Mouse (Mus musculus) neural tube, embryonic 12.5 days (tissue): ENCODE results near the gene Gm20388. TPM values are rescaled to one million over a fixed set of nuclear protein-coding genes. Genes with fewer than 3 reads are reported as not detected.

Experiments
- ATAC-seq: fragments of 200-750 bp; cut with Nextera tagmentation; 2 replicates; pipeline ENCODE4 v1.8.0; 2017; ENCODE audit warnings: low read depth, mild to moderate bottlenecking, moderate TSS enrichment, moderate library complexity; ENCODE audit not compliant: low FRiP score
- H3K27ac ChIP-seq: fragments of 300-500 bp; sonication (generic); 2 replicates; pipeline ENCODE4 v1.5.1; 2016
- H3K27me3 ChIP-seq: fragments of 300-500 bp; sonication (generic); replicated peaks from 2 replicates; pipeline ENCODE4 v1.6.1; 2016; ENCODE audit warnings: mild to moderate bottlenecking
- H3K36me3 ChIP-seq: fragments of 300-500 bp; sonication (generic); 2 replicates; pipeline ENCODE4 v1.6.1; 2016; ENCODE audit warnings: mild to moderate bottlenecking
- H3K4me1 ChIP-seq: fragments of 300-500 bp; sonication (generic); 2 replicates; pipeline ENCODE4 v1.6.1; 2016
- H3K4me2 ChIP-seq: fragments of 300-500 bp; sonication (generic); replicated peaks from 2 replicates; pipeline ENCODE4 v1.6.1; 2016; ENCODE audit warnings: mild to moderate bottlenecking
- H3K4me3 ChIP-seq: fragments of 300-500 bp; sonication (generic); 2 replicates; pipeline ENCODE4 v1.5.1; 2016
- H3K9ac ChIP-seq: fragments of 300-500 bp; sonication (generic); 2 replicates; pipeline ENCODE4 v1.6.1; 2016; ENCODE audit warnings: mild to moderate bottlenecking
- H3K9me3 ChIP-seq: fragments of 300-500 bp; sonication (generic); 2 replicates; pipeline ENCODE4 v1.6.1; 2016; ENCODE audit warnings: mild to moderate bottlenecking
- WGBS: fragments of 180-500 bp; shearing (Covaris S2); methylation state at CpG from one replicate; pipeline ENCODE4 v1.1.7; 2016; 5-methylcytosine and 5-hydroxymethylcytosine counted together
- polyA plus RNA-seq: library from polyadenylated mRNA; unstranded; fragments of >200 nt; fragmentation: Nextera tagmentation; extraction: Ambion mirVana; gene quantifications from 2 replicates; pipeline ENCODE4 v1.2.1, GENCODE M21; 2016

The Gm20388 gene
- polyA plus RNA-seq, 1 experiment from 2014 or later, result not detected

DNA sequence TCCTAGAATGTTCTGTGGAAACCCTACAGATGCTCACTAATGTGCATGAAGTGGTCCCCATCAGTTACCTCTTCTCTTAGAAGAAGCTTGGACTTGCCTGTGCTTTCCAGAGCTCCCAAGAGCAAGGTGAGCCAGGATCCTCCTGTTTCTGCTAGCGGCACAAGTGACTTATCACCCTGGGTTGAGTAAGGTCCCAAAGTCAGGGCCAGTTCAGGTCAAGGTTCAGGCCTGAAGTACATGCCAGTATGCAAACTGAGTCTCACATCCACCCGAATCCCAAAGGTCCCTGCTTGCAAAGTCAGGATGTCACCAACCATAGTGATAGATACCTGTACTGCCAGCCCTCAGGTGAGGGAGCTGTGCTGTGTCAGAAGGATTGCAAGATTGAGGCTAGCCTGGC lies 1959.5 kb downstream of the Gm20388 start:
- no peaks in the 10 kb centered on the region for H3K36me3 ChIP-seq
- no peaks in the 10 kb centered on the region for H3K9me3 ChIP-seq
- H3K27ac ChIP-seq, result no peak overlapping the region
- H3K27me3 ChIP-seq, result no peaks in the 10 kb centered on the region
- no peak overlapping the region for H3K4me2 ChIP-seq
- ATAC-seq, result no peak
- WGBS, result 91% methylated on average over 2 of the region's 2 CpGs
- peaks cover 15% of the 10 kb centered on the region for H3K4me1 ChIP-seq
- H3K4me3 ChIP-seq, result no peak overlapping the region
- no peak overlapping the region for H3K9ac ChIP-seq

DNA sequence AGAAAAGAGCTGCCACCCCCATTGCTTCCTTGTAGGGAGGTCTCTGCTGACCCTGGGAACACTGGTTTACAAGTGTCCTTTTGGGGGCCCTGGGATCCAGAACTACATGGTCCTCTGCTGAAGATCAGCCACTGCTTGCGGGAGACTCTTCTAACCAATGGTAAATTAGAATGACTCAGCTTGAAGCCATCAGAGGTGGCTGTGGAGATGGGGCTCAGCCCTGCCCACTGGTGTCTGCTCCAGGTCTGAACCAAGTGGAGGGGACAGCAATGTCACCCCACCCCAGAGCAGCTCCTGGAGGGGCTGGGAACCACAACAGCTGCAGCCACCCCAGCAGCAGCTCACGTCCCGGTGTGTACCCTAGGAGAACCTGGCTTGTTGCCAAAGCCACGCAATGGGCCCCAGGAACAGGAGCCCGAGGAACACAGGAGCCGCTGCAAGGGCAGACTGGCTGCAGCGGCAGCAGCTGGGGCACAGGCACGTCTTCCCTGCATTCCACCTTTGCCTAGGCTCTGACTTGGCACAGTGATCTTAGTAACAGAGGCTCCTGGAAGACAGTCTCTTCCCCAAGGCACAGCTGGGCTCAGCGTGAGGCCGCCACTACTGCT lies 1961.3 kb downstream of the Gm20388 start:
- no peak overlapping the region for H3K4me3 ChIP-seq
- ATAC-seq, result no peak
- no peaks in the 10 kb centered on the region for H3K36me3 ChIP-seq
- H3K9me3 ChIP-seq, result no peaks in the 10 kb centered on the region
- peaks cover 15% of the 10 kb centered on the region for H3K4me1 ChIP-seq
- H3K9ac ChIP-seq, result no peak overlapping the region
- no peaks in the 10 kb centered on the region for H3K27me3 ChIP-seq
- 34% methylated on average over 10 of the region's 10 CpGs for WGBS
- peak overlapping the region; percentile 28; the same call in 1 of the 2 replicates for H3K4me2 ChIP-seq
- no peak overlapping the region for H3K27ac ChIP-seq

- Histone ChIP-seq H3K9ac (no peak overlapping the region), H3K27me3 (no peaks in the 10 kb centered on the region), H3K9me3 (no peaks in the 10 kb centered on the region), H3K4me2 (no peak overlapping the region), H3K36me3 (no peaks in the 10 kb centered on the region), H3K4me1 (peaks cover 15% of the 10 kb centered on the region), H3K27ac (no peak overlapping the region), H3K4me3 (no peak overlapping the region)
- 65% methylated on average over 9 of the region's 9 CpGs for WGBS
- ATAC-seq, result no peak
These were observed 1963.4 kb downstream of the Gm20388 start for GRCm38 (mm10) chr8:121874031-121874430.

DNA sequence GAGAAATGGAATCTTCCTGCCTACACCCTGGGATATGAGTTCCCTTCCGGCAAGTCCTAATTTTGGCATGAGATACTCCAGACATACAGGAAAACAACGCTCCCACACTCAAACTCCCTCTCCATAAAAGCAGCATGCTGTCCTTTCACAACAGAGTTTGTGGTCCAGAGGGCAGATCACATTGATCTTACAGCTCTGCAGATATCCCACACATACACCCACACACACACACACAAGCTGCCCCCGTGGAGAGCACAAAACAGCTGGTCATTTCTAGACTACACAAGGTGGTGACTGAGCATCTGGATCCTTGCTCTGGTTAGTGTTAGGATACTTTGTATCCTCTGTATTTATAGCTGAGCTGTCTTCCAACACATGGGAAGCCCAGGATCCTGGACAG lies 1964.4 kb downstream of the Gm20388 start:
- H3K4me2 ChIP-seq, result no peak overlapping the region
- no peak overlapping the region for H3K4me3 ChIP-seq
- 63% methylated on average over 3 of the region's 3 CpGs for WGBS
- no peaks in the 10 kb centered on the region for H3K9me3 ChIP-seq
- H3K27me3 ChIP-seq, result no peaks in the 10 kb centered on the region
- H3K27ac ChIP-seq, result no peak overlapping the region
- ATAC-seq, result no peak
- H3K36me3 ChIP-seq, result no peaks in the 10 kb centered on the region
- no peak overlapping the region for H3K9ac ChIP-seq
- H3K4me1 ChIP-seq, result peaks cover 15% of the 10 kb centered on the region

GRCm38 (mm10) chr8:121875517-121875916 lies 1964.9 kb downstream of the Gm20388 start:
- no peak overlapping the region for H3K9ac ChIP-seq
- 87% methylated on average over 9 of the region's 9 CpGs for WGBS
- no peaks in the 10 kb centered on the region for H3K36me3 ChIP-seq
- H3K27ac ChIP-seq, result no peak overlapping the region
- H3K4me3 ChIP-seq, result no peak overlapping the region
- no peaks in the 10 kb centered on the region for H3K9me3 ChIP-seq
- H3K27me3 ChIP-seq, result no peaks in the 10 kb centered on the region
- H3K4me2 ChIP-seq, result no peak overlapping the region
- H3K4me1 ChIP-seq, result peaks cover 15% of the 10 kb centered on the region
- ATAC-seq, result no peak

DNA sequence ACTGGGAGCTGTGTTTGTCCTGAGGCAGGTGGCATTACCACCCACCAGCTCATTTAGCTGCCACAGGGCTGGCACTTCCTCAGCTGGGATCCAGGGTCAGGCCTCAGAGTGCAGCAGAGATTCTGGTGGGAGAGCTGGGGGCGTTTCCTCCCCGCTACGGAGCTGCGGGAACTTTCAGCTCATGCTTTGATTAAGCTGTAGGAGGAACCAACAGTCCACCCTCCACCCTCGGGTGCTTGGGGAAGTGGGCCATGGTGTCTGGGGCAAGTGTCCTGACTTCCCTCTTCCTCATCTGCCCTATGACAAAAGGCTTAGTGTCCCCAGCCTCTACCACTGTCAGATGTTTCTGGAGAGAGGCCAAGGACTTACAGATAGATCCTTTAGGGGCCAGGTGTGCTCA lies 1966.6 kb downstream of the Gm20388 start:
- H3K27ac ChIP-seq, result no peak overlapping the region
- no peak overlapping the region for H3K9ac ChIP-seq
- 81% methylated on average over 5 of the region's 5 CpGs for WGBS
- peaks cover 9% of the 10 kb centered on the region for H3K4me1 ChIP-seq
- H3K4me3 ChIP-seq, result no peak overlapping the region
- no peaks in the 10 kb centered on the region for H3K27me3 ChIP-seq
- no peak overlapping the region for H3K4me2 ChIP-seq
- peaks cover 10% of the 10 kb centered on the region for H3K36me3 ChIP-seq
- no peak for ATAC-seq
- H3K9me3 ChIP-seq, result no peaks in the 10 kb centered on the region

DNA sequence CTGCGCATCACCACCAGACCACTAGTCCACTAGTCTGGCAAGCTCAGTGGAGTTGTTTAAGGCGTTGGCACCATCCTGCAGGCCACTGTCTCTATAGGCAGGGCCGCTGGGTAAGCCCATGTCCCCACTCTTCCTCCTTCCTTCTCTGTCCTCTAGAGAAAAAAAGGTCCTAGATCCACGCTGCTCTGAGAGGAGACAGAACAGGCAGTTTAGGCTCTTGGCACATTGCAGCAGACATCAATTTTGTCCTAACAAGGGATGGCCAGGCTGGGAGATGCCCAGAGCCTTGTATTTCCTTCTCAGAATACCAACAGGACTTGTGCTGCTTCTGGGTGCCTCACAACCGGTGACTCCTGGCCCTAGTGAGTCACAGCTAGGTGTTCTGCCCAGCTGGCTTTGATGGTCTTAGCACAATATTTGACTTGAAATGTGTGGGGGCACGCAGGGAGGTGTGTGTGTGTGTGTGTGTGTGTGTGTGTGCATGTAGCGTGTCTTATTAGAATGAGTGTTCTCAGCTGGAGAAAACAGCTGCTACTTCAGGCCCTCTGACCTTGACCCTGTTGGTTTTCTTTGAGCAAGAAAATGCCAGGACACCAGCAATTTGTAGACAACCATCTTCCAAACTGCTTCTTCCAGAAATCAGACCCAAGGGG lies 1967.3 kb downstream of the Gm20388 start:
- Histone ChIP-seq H3K9ac (no peak overlapping the region), H3K9me3 (no peaks in the 10 kb centered on the region), H3K4me2 (no peak overlapping the region), H3K27me3 (no peaks in the 10 kb centered on the region), H3K4me3 (no peak overlapping the region), H3K27ac (no peak overlapping the region), H3K36me3 (peaks cover 17% of the 10 kb centered on the region), H3K4me1 (peaks cover 5% of the 10 kb centered on the region; the same call in 1 of the 2 replicates)
- 87% methylated on average over 7 of the region's 7 CpGs for whole genome bisulfite sequencing
- ATAC-seq, result no peak

- no peaks in the 10 kb centered on the region for H3K9me3 ChIP-seq
- no peak overlapping the region for H3K4me3 ChIP-seq
- no peak overlapping the region for H3K4me2 ChIP-seq
- no peak overlapping the region for H3K27ac ChIP-seq
- H3K27me3 ChIP-seq, result no peaks in the 10 kb centered on the region
- ATAC-seq, result no peak
- peaks cover 35% of the 10 kb centered on the region for H3K36me3 ChIP-seq
- H3K4me1 ChIP-seq, result no peaks in the 10 kb centered on the region; the same call in 1 of the 2 replicates
- WGBS, result 85% methylated on average over 3 of the region's 3 CpGs
- H3K9ac ChIP-seq, result no peak overlapping the region
These were observed 1969.1 kb downstream of the Gm20388 start for GRCm38 (mm10) chr8:121879712-121880111.

- Histone ChIP-seq H3K36me3 (peaks cover 45% of the 10 kb centered on the region), H3K27me3 (no peaks in the 10 kb centered on the region), H3K9ac (no peak overlapping the region), H3K4me3 (no peak overlapping the region), H3K4me1 (no peaks in the 10 kb centered on the region; the same call in 1 of the 2 replicates), H3K4me2 (no peak overlapping the region), H3K9me3 (no peaks in the 10 kb centered on the region), H3K27ac (no peak overlapping the region)
- ATAC-seq, result no peak
- WGBS, result 70% methylated on average over 1 of the region's 1 CpGs
These were observed 1970.2 kb downstream of the Gm20388 start for GRCm38 (mm10) chr8:121880818-121881217.

GRCm38 (mm10) chr8:121881921-121882320 lies 1971.3 kb downstream of the Gm20388 start:
- ATAC-seq, result no peak

GRCm38 (mm10) chr8:121884181-121884580 lies 1973.5 kb downstream of the Gm20388 start:
- WGBS, result 83% methylated on average over 3 of the region's 3 CpGs

More at GRCm38 (mm10) chr8:121881921-121882320, 1971.3 kb downstream of the Gm20388 start:
- Histone ChIP-seq H3K27ac (no peak overlapping the region), H3K36me3 (peaks cover 55% of the 10 kb centered on the region), H3K4me3 (no peak overlapping the region), H3K9me3 (no peaks in the 10 kb centered on the region), H3K9ac (no peak overlapping the region), H3K27me3 (no peaks in the 10 kb centered on the region), H3K4me2 (no peak overlapping the region), H3K4me1 (no peaks in the 10 kb centered on the region; the same call in 1 of the 2 replicates)
- 95% methylated on average over 5 of the region's 5 CpGs for whole genome bisulfite sequencing

GRCm38 (mm10) chr8:121885001-121885400 lies 1974.4 kb downstream of the Gm20388 start:
- H3K27me3 ChIP-seq, result no peaks in the 10 kb centered on the region
- H3K4me1 ChIP-seq, result no peaks in the 10 kb centered on the region
- H3K36me3 ChIP-seq, result peaks cover 68% of the 10 kb centered on the region
- H3K27ac ChIP-seq, result no peak overlapping the region
- H3K9ac ChIP-seq, result no peak overlapping the region
- no peaks in the 10 kb centered on the region for H3K9me3 ChIP-seq
- H3K4me2 ChIP-seq, result no peak overlapping the region
- ATAC-seq, result no peak
- H3K4me3 ChIP-seq, result no peak overlapping the region
- 93% methylated on average over 9 of the region's 9 CpGs for WGBS

More at GRCm38 (mm10) chr8:121884181-121884580, 1973.5 kb downstream of the Gm20388 start:
- no peak overlapping the region for H3K4me2 ChIP-seq
- H3K36me3 ChIP-seq, result peaks cover 68% of the 10 kb centered on the region
- no peaks in the 10 kb centered on the region; the same call in 1 of the 2 replicates for H3K4me1 ChIP-seq
- no peak overlapping the region for H3K9ac ChIP-seq
- no peak for ATAC-seq
- no peaks in the 10 kb centered on the region for H3K27me3 ChIP-seq
- no peaks in the 10 kb centered on the region for H3K9me3 ChIP-seq
- H3K27ac ChIP-seq, result no peak overlapping the region
- no peak overlapping the region for H3K4me3 ChIP-seq

DNA sequence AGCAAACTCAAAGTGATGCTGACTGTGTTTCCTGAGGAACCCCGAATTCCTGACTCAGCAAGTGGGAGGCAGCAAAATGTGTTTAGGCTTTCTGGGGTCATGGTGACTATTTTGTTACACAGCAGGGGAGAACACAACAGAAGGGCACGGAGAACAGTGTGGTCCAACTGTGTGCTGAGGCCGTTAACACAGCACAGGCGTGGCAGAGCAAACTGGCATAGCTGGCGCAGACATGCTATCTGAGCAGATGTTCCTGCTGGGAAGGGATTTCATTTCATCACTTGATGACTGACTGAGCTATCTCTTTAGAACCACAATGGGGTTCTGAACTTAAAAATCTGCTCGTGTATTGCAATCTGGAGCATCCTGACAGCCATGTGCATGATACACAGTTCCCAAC lies 1974.8 kb downstream of the Gm20388 start:
- no peaks in the 10 kb centered on the region for H3K9me3 ChIP-seq
- H3K4me2 ChIP-seq, result no peak overlapping the region
- H3K27me3 ChIP-seq, result no peaks in the 10 kb centered on the region
- peaks cover 68% of the 10 kb centered on the region for H3K36me3 ChIP-seq
- no peak overlapping the region for H3K27ac ChIP-seq
- H3K9ac ChIP-seq, result no peak overlapping the region
- 84% methylated on average over 6 of the region's 6 CpGs for WGBS
- no peak overlapping the region for H3K4me3 ChIP-seq
- ATAC-seq, result no peak
- no peaks in the 10 kb centered on the region for H3K4me1 ChIP-seq
